Mouse (Mus musculus) neural tube, embryonic 14.5 days (tissue): ENCODE results near the gene Unc119. TPM values are rescaled to one million over a fixed set of nuclear protein-coding genes. Genes with fewer than 3 reads are reported as not detected.

Experiments used
- ATAC-seq: fragments of 200-750 bp; cut with Nextera tagmentation; 2 replicates; pipeline ENCODE4 v1.8.0; 2017; ENCODE audit warnings: low read depth, mild to moderate bottlenecking, moderate TSS enrichment, moderate library complexity
- H3K27ac ChIP-seq: fragments of 300-500 bp; sonication (generic); 2 replicates; pipeline ENCODE4 v1.5.1; 2014; ENCODE audit warnings: low read depth, mild to moderate bottlenecking, control low read depth, low read length, moderate library complexity, mixed read lengths
- H3K27me3 ChIP-seq: fragments of 300-500 bp; sonication (generic); 2 replicates; pipeline ENCODE4 v1.6.1; 2014; ENCODE audit warnings: low read length; ENCODE audit not compliant: control insufficient read depth, insufficient read depth
- H3K36me3 ChIP-seq: fragments of 300-500 bp; sonication (generic); 2 replicates; pipeline ENCODE4 v1.6.1; 2014; ENCODE audit warnings: low read length, mixed read lengths; ENCODE audit not compliant: control insufficient read depth, insufficient read depth
- H3K4me1 ChIP-seq: fragments of 300-500 bp; sonication (generic); 2 replicates; pipeline ENCODE4 v1.6.1; 2014; ENCODE audit warnings: low read length; ENCODE audit not compliant: control insufficient read depth, insufficient read depth
- H3K4me2 ChIP-seq: fragments of 300-500 bp; sonication (generic); 2 replicates; pipeline ENCODE4 v1.6.1; 2014; ENCODE audit warnings: mild to moderate bottlenecking, low read depth, low read length, control low read depth
- H3K4me3 ChIP-seq: fragments of 300-500 bp; sonication (generic); 2 replicates; pipeline ENCODE4 v1.5.1; 2014; ENCODE audit warnings: low read depth, low read length, control low read depth, mixed read lengths
- H3K9ac ChIP-seq: fragments of 300-500 bp; sonication (generic); replicated peaks from 2 replicates; pipeline ENCODE4 v1.6.1; 2014; ENCODE audit warnings: low read depth, mild to moderate bottlenecking, control low read depth, low read length, mixed read lengths
- H3K9me3 ChIP-seq: fragments of 300-500 bp; sonication (generic); 2 replicates; pipeline ENCODE4 v1.6.1; 2016; ENCODE audit warnings: low read length; ENCODE audit not compliant: control insufficient read depth
- WGBS: fragments of 180-500 bp; shearing (Covaris S2); extraction: QIAGEN DNeasy Blood & Tissue Kit; methylation state at CpG from one replicate; pipeline ENCODE4 v1.1.7; 2014; 5-methylcytosine and 5-hydroxymethylcytosine counted together
- polyA plus RNA-seq: library from polyadenylated mRNA; unstranded; fragments of >200 nt; fragmentation: Nextera tagmentation; extraction: Ambion mirVana; gene quantifications from 2 replicates; pipeline ENCODE4 v1.2.1, GENCODE M21; 2014

The Unc119 gene
- polyA plus RNA-seq, 1 experiment from 2014 or later = 91.5 TPM

- no peaks in the 10 kb centered on the region for H3K36me3 ChIP-seq
- no peak overlapping the region for H3K4me2 ChIP-seq
- H3K4me3 ChIP-seq = no peak overlapping the region
- H3K27ac ChIP-seq = no peak overlapping the region
- H3K4me1 ChIP-seq = no peaks in the 10 kb centered on the region
- no peak overlapping the region for H3K9ac ChIP-seq
- no peak for ATAC-seq
- no peaks in the 10 kb centered on the region for H3K9me3 ChIP-seq
- no peaks in the 10 kb centered on the region for H3K27me3 ChIP-seq
- whole genome bisulfite sequencing = 58% methylated on average over 2 of the region's 2 CpGs
Measured at GRCm38 (mm10) chr11:78360789-78361131, 17.5 kb downstream of the Unc119 start.

DNA sequence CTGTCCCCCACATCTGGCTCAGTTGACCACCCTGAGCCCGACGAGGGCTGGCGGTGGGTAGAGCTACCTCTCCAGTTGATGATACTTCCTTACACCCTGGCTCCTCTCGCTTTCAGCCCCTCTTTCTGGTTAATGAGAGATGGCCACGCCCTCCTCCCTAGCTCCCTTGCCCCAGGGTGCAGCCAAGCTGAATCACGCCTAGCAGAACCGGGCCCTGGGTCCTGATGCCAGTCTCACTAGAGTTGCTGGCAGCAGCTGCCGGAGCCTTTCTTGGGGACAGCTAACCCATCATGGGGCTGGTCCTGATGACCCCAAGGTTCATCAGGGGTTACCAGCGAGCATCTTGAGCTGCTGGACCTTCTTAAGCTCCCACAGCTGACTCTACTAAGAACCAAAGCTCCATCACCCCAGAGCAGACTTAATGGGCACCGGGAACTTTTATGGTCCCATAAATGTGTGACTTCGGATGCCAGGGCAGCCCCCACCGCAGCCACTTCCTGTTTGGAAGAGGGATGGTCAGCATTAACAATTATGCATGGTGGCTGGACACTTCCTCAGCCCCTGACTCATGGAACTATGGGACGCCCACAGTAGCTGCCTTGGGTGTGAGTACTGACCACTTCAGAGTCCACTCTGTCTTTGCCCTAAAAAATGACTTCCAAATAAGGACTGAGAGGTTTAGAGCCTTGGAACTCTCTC is 20.2 kb downstream of the Unc119 start:
- H3K4me2 ChIP-seq = no peak overlapping the region
- H3K27ac ChIP-seq = no peak overlapping the region
- H3K36me3 ChIP-seq = no peaks in the 10 kb centered on the region
- no peaks in the 10 kb centered on the region for H3K9me3 ChIP-seq
- ATAC-seq = no peak
- 70% methylated on average over 13 of the region's 13 CpGs for WGBS
- no peaks in the 10 kb centered on the region for H3K4me1 ChIP-seq
- H3K4me3 ChIP-seq = no peak overlapping the region
- H3K27me3 ChIP-seq = no peaks in the 10 kb centered on the region
- H3K9ac ChIP-seq = no peak overlapping the region

DNA sequence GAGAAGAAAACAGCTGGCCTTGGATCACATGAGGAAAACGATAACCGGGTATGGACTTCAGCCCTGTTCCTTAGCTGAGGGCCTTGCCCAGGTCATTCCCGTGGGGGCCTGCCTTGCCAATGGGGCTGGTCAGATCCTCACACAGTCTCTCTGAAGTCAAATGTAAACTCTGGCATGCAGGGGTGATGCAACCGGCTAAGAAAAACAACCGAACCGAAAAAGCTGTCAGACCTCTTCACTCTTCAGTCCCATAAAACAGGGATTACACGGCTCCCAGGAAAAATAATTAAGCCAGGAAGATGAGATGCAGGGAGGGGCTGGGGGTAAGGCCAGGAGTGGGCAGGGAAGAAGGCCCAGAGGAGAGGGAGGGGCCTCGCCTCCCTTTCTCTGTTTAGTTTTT is 20.8 kb downstream of the Unc119 start:
- Histone ChIP-seq H3K9me3 (no peaks in the 10 kb centered on the region), H3K4me1 (no peaks in the 10 kb centered on the region), H3K27ac (no peak overlapping the region), H3K9ac (no peak overlapping the region), H3K4me3 (no peak overlapping the region), H3K36me3 (no peaks in the 10 kb centered on the region), H3K27me3 (no peaks in the 10 kb centered on the region), H3K4me2 (no peak overlapping the region)
- WGBS = 70% methylated on average over 8 of the region's 8 CpGs
- ATAC-seq = no peak

DNA sequence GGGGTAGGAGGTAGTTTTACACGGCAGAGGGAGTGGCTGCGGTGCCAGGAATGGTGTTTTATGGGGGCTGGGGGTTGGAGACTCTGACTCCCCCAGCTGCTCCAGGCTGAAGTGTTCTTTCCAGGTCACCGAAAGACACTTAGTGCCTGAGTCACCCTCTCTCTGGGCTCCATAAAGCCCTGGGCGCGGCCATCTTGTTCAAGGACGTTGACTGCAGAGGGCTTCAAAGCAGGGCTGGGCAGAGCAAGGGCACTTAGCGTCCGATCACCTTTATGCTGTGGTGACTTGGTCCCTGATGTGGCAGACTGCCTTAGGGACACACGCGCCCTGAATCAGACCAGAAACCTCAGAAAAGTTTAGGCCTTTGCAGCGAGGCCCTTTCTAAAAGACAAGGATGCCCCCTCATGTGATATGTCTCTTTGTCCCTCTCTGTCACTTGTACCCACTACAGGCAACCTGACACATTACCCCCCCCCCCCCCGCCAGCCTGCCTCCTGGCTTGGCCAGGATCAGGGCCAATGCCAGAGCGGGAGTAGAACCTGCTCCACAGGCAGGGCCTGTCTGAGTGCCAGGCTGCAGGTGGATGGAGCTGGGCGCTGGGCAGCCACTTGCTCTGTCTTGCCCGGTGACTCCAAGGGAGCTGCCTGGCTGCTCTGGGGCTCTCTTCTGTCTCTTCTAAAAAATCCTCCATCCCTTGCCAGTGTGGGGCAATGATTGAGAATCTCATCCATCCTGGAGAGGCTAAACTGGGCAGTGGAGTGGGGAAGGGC is 24.4 kb downstream of the Unc119 start:
- Histone ChIP-seq H3K4me1 (no peaks in the 10 kb centered on the region), H3K4me3 (no peak overlapping the region), H3K9me3 (no peaks in the 10 kb centered on the region), H3K9ac (no peak overlapping the region), H3K27ac (no peak overlapping the region), H3K4me2 (no peak overlapping the region), H3K36me3 (no peaks in the 10 kb centered on the region), H3K27me3 (no peaks in the 10 kb centered on the region)
- ATAC-seq = no peak
- WGBS = 90% methylated on average over 15 of the region's 15 CpGs

DNA sequence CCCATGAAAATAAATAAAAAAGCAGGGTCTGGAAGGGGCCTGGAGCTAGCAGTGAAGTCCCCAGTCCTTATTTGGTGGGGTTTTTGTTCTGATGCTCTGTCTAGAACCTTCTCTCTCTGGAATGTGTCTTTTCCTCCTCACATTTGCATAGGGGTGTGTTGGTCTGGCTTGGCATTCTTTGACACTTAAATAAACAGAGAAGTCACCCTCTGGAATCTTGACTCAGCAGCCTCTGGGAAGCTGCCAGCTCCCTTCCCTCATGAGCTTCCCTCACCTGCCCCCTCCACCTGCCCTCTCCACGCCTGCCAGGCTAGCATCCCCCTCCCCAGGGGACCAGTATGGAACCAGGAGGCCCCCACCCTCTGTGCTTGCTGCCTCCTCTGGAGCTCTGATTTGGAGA is 27.1 kb downstream of the Unc119 start:
- Histone ChIP-seq H3K36me3 (no peaks in the 10 kb centered on the region), H3K9me3 (no peaks in the 10 kb centered on the region), H3K4me3 (no peak overlapping the region), H3K4me2 (no peak overlapping the region), H3K27ac (no peak overlapping the region), H3K4me1 (no peaks in the 10 kb centered on the region), H3K27me3 (no peaks in the 10 kb centered on the region), H3K9ac (no peak overlapping the region)
- ATAC-seq = no peak
- WGBS = 57% methylated on average over 1 of the region's 1 CpGs

- H3K4me1 ChIP-seq = no peaks in the 10 kb centered on the region
- H3K9me3 ChIP-seq = no peaks in the 10 kb centered on the region
- no peak overlapping the region for H3K27ac ChIP-seq
- no peak overlapping the region for H3K4me3 ChIP-seq
- H3K27me3 ChIP-seq = no peaks in the 10 kb centered on the region
- H3K36me3 ChIP-seq = no peaks in the 10 kb centered on the region
- 93% methylated on average over 11 of the region's 11 CpGs for WGBS
- H3K9ac ChIP-seq = no peak overlapping the region
- H3K4me2 ChIP-seq = no peak overlapping the region
- no peak for ATAC-seq
Measured at GRCm38 (mm10) chr11:78371711-78372110, 28.4 kb downstream of the Unc119 start.

GRCm38 (mm10) chr11:78372166-78372565 is 28.9 kb downstream of the Unc119 start:
- Histone ChIP-seq H3K9ac (no peak overlapping the region), H3K9me3 (no peaks in the 10 kb centered on the region), H3K27me3 (no peaks in the 10 kb centered on the region), H3K27ac (no peak overlapping the region), H3K4me2 (no peak overlapping the region), H3K4me3 (no peak overlapping the region), H3K36me3 (no peaks in the 10 kb centered on the region), H3K4me1 (no peaks in the 10 kb centered on the region)
- ATAC-seq = no peak
- WGBS = 87% methylated on average over 3 of the region's 3 CpGs

DNA sequence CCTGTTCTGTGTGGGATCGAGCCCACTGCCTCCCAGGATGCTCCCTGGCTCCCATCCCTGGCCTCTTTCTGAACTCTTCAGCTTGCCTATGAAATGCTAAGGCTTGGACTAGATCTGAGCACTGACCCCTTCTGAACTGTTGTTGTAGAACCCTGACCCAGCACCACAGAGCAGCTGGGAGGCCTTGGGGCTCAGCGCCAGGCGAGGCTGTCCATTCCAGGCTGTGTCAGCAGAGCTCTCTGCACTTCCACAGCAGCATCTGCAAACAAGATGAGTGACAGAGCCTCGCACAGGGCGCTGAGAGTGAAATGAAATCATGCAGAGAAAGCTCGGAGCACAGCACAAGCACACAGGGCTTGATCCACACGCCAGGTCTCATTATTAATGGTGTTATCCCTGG is 29.3 kb downstream of the Unc119 start:
- no peaks in the 10 kb centered on the region for H3K27me3 ChIP-seq
- no peaks in the 10 kb centered on the region for H3K4me1 ChIP-seq
- no peak for ATAC-seq
- H3K9ac ChIP-seq = no peak overlapping the region
- no peak overlapping the region for H3K4me3 ChIP-seq
- 72% methylated on average over 7 of the region's 7 CpGs for WGBS
- no peak overlapping the region for H3K4me2 ChIP-seq
- H3K9me3 ChIP-seq = no peaks in the 10 kb centered on the region
- H3K27ac ChIP-seq = no peak overlapping the region
- H3K36me3 ChIP-seq = no peaks in the 10 kb centered on the region

DNA sequence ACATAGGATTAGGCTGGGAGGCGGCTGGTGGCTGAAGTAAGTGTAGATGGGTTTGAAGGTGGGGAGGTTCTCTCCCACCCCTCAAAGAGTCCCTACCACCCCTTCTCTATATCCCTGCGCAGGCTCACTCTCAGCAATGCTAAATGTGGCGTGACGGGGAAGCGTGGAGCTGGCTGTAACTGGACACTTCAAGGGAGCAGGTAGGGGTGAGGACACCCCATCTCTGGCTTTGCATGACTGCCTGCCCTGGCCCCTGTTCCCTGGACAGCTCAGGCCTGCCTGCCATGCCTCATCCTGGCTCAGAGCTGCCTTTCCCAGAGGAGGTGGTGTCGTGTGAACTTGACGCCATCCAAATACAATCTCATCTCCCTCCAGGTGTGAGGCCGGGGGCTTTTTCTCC is 30.9 kb downstream of the Unc119 start:
- no peak for ATAC-seq
- 81% methylated on average over 8 of the region's 8 CpGs for WGBS
- Histone ChIP-seq H3K4me1 (no peaks in the 10 kb centered on the region), H3K27me3 (no peaks in the 10 kb centered on the region), H3K4me3 (no peak overlapping the region), H3K36me3 (no peaks in the 10 kb centered on the region), H3K9me3 (no peaks in the 10 kb centered on the region), H3K27ac (no peak overlapping the region), H3K4me2 (no peak overlapping the region), H3K9ac (no peak overlapping the region)
